Mouse (Mus musculus): ENCODE results near the gene Olfr744.
"Not testable (repeated sequence)": the region's sequence is repeated elsewhere in the genome, so short reads cannot be mapped to it uniquely, and the experiment has no call there.

The Olfr744 gene

GRCm38 (mm10) chr14:50614579-50614978 lies at the start of gene Olfr744:
TSS of gene Olfr744 (plus strand) at chr14:50614879.
- no peak for DNase-seq (ENCODE audit: low spot score in 2 of 2)

DNA sequence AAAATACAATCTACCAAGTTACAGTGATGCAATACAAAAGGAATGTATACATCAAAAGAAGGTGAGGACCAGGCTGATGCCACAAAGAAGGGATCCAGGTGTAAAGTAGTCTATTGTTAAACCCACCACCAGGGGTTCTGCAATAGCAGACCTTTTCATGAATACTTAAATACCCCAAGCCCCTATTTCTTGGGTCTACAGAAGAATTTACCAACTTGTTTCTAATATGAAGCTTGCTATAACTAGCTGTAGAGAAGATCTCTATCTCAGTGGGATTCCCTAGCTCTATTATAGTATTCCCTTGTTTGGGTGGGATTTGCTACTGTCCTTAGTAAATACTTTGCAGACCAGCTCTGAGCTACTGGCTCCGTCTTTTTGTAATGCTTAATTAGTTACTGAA lies 41.6 kb upstream of the Olfr744 start:
- DNase-seq (ENCODE audit: low spot score in 2 of 2): not testable (repeated sequence)

DNA sequence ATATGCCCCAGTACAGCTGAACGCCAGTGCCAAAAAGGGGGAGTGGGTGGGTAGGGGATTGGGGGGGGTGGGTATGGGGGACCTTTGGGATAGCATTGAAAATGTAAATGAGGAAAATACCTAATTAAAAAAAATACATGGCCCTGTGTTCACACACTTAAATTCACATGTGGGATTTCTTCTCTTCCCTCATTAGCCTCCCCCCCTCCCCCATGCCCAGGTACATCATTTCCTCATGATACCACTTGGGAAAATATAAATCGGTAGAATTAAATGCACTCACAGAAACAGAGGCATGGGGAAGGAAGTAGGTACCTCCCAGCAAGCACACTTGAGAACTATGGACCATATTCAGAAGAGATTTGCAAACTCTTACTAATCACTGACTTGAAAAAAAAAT lies 24.4 kb downstream of the Olfr744 start, which contains the start of gene Olfr745:
Gene Olfr745, plus strand, starts transcription at position 301 of the 400 bp plus-strand sequence.
- DNase-seq (ENCODE audit: low spot score in 2 of 2): no peak

DNA sequence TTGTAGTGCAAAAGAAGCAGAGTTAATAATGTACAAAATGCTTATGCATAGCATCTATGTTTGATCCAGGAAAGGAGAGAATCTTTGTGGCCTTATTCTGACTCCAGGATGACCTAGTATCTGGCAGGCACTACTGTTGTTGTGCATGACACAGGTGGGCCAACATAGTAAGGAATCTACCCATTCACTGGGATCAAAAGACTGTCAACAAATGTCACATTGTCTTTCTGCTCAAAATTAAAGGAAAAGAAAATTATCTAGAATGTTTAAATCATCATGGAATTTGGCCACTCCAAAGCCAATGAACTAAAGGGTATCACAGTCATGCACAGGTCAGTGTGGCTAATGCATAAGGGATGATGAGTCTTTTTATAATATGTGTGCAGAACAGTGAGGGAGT lies 32.1 kb downstream of the Olfr744 start, which contains the start of gene Olfr746:
Gene Olfr746, plus strand, starts transcription at position 301 of the 400 bp plus-strand sequence.
- no peak for DNase-seq (ENCODE audit: low spot score in 2 of 2)
